Mouse (Mus musculus) lung, adult 2 months (tissue): ENCODE measurements around the gene Hs2st1.

Experiments
- CTCF ChIP-seq: fragments of 200-500 bp; IDR thresholded peaks from 2 replicates; pipeline ENCODE4 v1.5.1; 2011; ENCODE audit warnings: mild to moderate bottlenecking, low read length, control low read depth; ENCODE audit not compliant: insufficient read depth
- POLR2A ChIP-seq: fragments of 200-500 bp; IDR thresholded peaks from 2 replicates; pipeline ENCODE4 v1.6.1; 2011; ENCODE audit warnings: low read depth, mild to moderate bottlenecking, control low read depth, low read length, borderline replicate concordance; ENCODE audit errors: extremely low read depth

DNA sequence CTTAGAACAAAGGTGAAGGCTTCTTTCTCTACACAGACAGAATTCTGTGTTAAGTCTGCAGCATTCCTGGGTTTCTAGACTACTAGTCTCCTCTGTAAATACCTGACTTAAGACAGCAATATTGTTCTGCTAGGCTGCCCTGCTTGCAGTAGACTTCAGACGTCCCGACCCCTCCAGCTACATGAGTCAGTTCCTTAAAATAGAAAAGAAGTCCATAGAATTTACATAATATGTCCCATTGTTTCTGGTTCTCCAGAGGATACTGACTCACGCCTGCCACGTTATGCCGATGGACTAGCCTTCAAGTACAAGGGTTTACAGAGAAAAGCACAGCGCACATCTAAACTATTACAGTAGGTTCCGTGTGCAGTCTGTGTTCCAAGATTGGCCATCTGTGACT, 34.2 kb upstream of the Hs2st1 start:
- TF ChIP-seq CTCF, result no peak
- no peak for TF ChIP-seq POLR2A
